Mouse (Mus musculus) neural tube, embryonic 13.5 days (tissue): ENCODE results near the gene Atad5. TPM values are rescaled to one million over a fixed set of nuclear protein-coding genes. Genes with fewer than 3 reads are reported as not detected.
A peak's percentile ranks its signal among the peaks of the same experiment; 100 is the strongest.

ENCODE experiments used
- ATAC-seq: fragments of 200-750 bp; cut with Nextera tagmentation; 2 replicates; pipeline ENCODE4 v1.8.0; 2017; ENCODE audit warnings: low read depth, mild to moderate bottlenecking, moderate TSS enrichment, moderate library complexity
- H3K27ac ChIP-seq: fragments of 300-500 bp; sonication (generic); replicated peaks from 2 replicates; pipeline ENCODE4 v1.5.1; 2015; ENCODE audit warnings: moderate library complexity, mild to moderate bottlenecking, inconsistent platforms
- H3K27me3 ChIP-seq: fragments of 300-500 bp; sonication (generic); 2 replicates; pipeline ENCODE4 v1.6.1; 2015; ENCODE audit warnings: mild to moderate bottlenecking, inconsistent platforms
- H3K36me3 ChIP-seq: fragments of 300-500 bp; sonication (generic); 2 replicates; pipeline ENCODE4 v1.6.1; 2015; ENCODE audit warnings: mild to moderate bottlenecking, inconsistent platforms
- H3K4me1 ChIP-seq: fragments of 300-500 bp; sonication (generic); replicated peaks from 2 replicates; pipeline ENCODE4 v1.6.1; 2015; ENCODE audit warnings: inconsistent platforms
- H3K4me2 ChIP-seq: fragments of 300-500 bp; sonication (generic); 2 replicates; pipeline ENCODE4 v1.6.1; 2015; ENCODE audit warnings: inconsistent platforms, mild to moderate bottlenecking, moderate library complexity
- H3K4me3 ChIP-seq: fragments of 300-500 bp; sonication (generic); 2 replicates; pipeline ENCODE4 v1.5.1; 2015; ENCODE audit warnings: mild to moderate bottlenecking, inconsistent platforms
- H3K9ac ChIP-seq: fragments of 300-500 bp; sonication (generic); 2 replicates; pipeline ENCODE4 v1.6.1; 2015; ENCODE audit warnings: moderate library complexity, mild to moderate bottlenecking, inconsistent platforms
- H3K9me3 ChIP-seq: fragments of 300-500 bp; sonication (generic); 2 replicates; pipeline ENCODE4 v1.6.1; 2016; ENCODE audit warnings: inconsistent platforms
- WGBS: fragments of 180-500 bp; shearing (Covaris S2); methylation state at CpG from one replicate; pipeline ENCODE4 v1.1.7; 2015; 5-methylcytosine and 5-hydroxymethylcytosine counted together
- polyA plus RNA-seq: library from polyadenylated mRNA; unstranded; fragments of >200 nt; fragmentation: Nextera tagmentation; extraction: Ambion mirVana; gene quantifications from 2 replicates; pipeline ENCODE4 v1.2.1, GENCODE M21; 2015

The Atad5 gene
- polyA plus RNA-seq, 1 experiment from 2014 or later: 4.7 TPM

GRCm38 (mm10) chr11:80155541-80155940, 66.3 kb downstream of the Atad5 start:
- peaks cover 51% of the 10 kb centered on the region for H3K27me3 ChIP-seq
- 87% methylated on average over 8 of the region's 8 CpGs for WGBS

GRCm38 (mm10) chr11:80155961-80156360, 66.8 kb downstream of the Atad5 start:
- H3K9ac ChIP-seq: no peak overlapping the region
- no peak overlapping the region for H3K27ac ChIP-seq
- WGBS: 78% methylated on average over 4 of the region's 4 CpGs
- no peak overlapping the region for H3K4me3 ChIP-seq
- peaks cover 51% of the 10 kb centered on the region for H3K27me3 ChIP-seq
- H3K9me3 ChIP-seq: no peaks in the 10 kb centered on the region
- H3K4me2 ChIP-seq: peak overlapping the region; percentile 9; the same call in 1 of the 2 replicates
- no peaks in the 10 kb centered on the region for H3K36me3 ChIP-seq
- no peak for ATAC-seq
- H3K4me1 ChIP-seq: peaks cover 9% of the 10 kb centered on the region

More at GRCm38 (mm10) chr11:80155541-80155940, 66.3 kb downstream of the Atad5 start:
- Histone ChIP-seq H3K9ac (no peak overlapping the region), H3K4me2 (peak overlapping the region; percentile 13; the same call in 1 of the 2 replicates), H3K4me1 (peaks cover 9% of the 10 kb centered on the region), H3K4me3 (no peak overlapping the region), H3K27ac (no peak overlapping the region), H3K36me3 (no peaks in the 10 kb centered on the region), H3K9me3 (no peaks in the 10 kb centered on the region)
- no peak for ATAC-seq

- no peak for ATAC-seq
- WGBS: 85% methylated on average over 4 of the region's 4 CpGs
Observed at GRCm38 (mm10) chr11:80156841-80157240, 67.6 kb downstream of the Atad5 start.

GRCm38 (mm10) chr11:80159018-80159417, 69.8 kb downstream of the Atad5 start:
- no peak overlapping the region for H3K9ac ChIP-seq
- peaks cover 25% of the 10 kb centered on the region for H3K27me3 ChIP-seq
- H3K9me3 ChIP-seq: no peaks in the 10 kb centered on the region
- no peak overlapping the region for H3K27ac ChIP-seq
- 79% methylated on average over 7 of the region's 7 CpGs for WGBS
- no peak overlapping the region for H3K4me3 ChIP-seq
- peaks cover 4% of the 10 kb centered on the region for H3K4me1 ChIP-seq
- H3K4me2 ChIP-seq: no peak overlapping the region
- no peak for ATAC-seq
- H3K36me3 ChIP-seq: no peaks in the 10 kb centered on the region

More at GRCm38 (mm10) chr11:80156841-80157240, 67.6 kb downstream of the Atad5 start:
- Histone ChIP-seq H3K9ac (no peak overlapping the region), H3K27ac (no peak overlapping the region), H3K4me3 (no peak overlapping the region), H3K36me3 (no peaks in the 10 kb centered on the region), H3K27me3 (peaks cover 47% of the 10 kb centered on the region), H3K4me2 (no peak overlapping the region), H3K4me1 (peaks cover 9% of the 10 kb centered on the region), H3K9me3 (no peaks in the 10 kb centered on the region)

GRCm38 (mm10) chr11:80161041-80161440, 71.8 kb downstream of the Atad5 start:
- no peaks in the 10 kb centered on the region for H3K4me1 ChIP-seq
- H3K4me3 ChIP-seq: no peak overlapping the region
- no peak overlapping the region for H3K27ac ChIP-seq
- H3K36me3 ChIP-seq: no peaks in the 10 kb centered on the region
- H3K9ac ChIP-seq: no peak overlapping the region
- H3K4me2 ChIP-seq: no peak overlapping the region
- peaks cover 5% of the 10 kb centered on the region for H3K27me3 ChIP-seq
- no peak for ATAC-seq
- no peaks in the 10 kb centered on the region for H3K9me3 ChIP-seq
- 83% methylated on average over 4 of the region's 4 CpGs for WGBS

GRCm38 (mm10) chr11:80163362-80164116, 74.3 kb downstream of the Atad5 start:
- Histone ChIP-seq H3K27me3 (no peaks in the 10 kb centered on the region), H3K9ac (no peak overlapping the region), H3K4me1 (no peaks in the 10 kb centered on the region), H3K36me3 (no peaks in the 10 kb centered on the region), H3K4me3 (no peak overlapping the region), H3K27ac (no peak overlapping the region), H3K9me3 (no peaks in the 10 kb centered on the region), H3K4me2 (no peak overlapping the region)
- no peak for ATAC-seq
- 83% methylated on average over 7 of the region's 7 CpGs for WGBS

GRCm38 (mm10) chr11:80164224-80164623, 75.0 kb downstream of the Atad5 start:
- no peak for ATAC-seq
- Histone ChIP-seq H3K4me2 (no peak overlapping the region), H3K36me3 (no peaks in the 10 kb centered on the region), H3K4me1 (no peaks in the 10 kb centered on the region), H3K4me3 (no peak overlapping the region), H3K27me3 (no peaks in the 10 kb centered on the region), H3K27ac (no peak overlapping the region), H3K9ac (no peak overlapping the region), H3K9me3 (no peaks in the 10 kb centered on the region)
- 55% methylated on average over 2 of the region's 2 CpGs for WGBS

GRCm38 (mm10) chr11:80168121-80168520, 78.9 kb downstream of the Atad5 start:
- H3K36me3 ChIP-seq: no peaks in the 10 kb centered on the region
- H3K27ac ChIP-seq: no peak overlapping the region
- H3K4me2 ChIP-seq: no peak overlapping the region
- ATAC-seq: no peak
- no peaks in the 10 kb centered on the region for H3K4me1 ChIP-seq
- H3K9ac ChIP-seq: no peak overlapping the region
- no peaks in the 10 kb centered on the region for H3K9me3 ChIP-seq
- WGBS: 91% methylated on average over 9 of the region's 9 CpGs
- H3K27me3 ChIP-seq: no peaks in the 10 kb centered on the region
- H3K4me3 ChIP-seq: no peak overlapping the region

GRCm38 (mm10) chr11:80168611-80169249, 79.5 kb downstream of the Atad5 start:
- no peak overlapping the region for H3K4me2 ChIP-seq
- no peaks in the 10 kb centered on the region for H3K9me3 ChIP-seq
- H3K27me3 ChIP-seq: no peaks in the 10 kb centered on the region
- 83% methylated on average over 4 of the region's 4 CpGs for WGBS
- H3K4me3 ChIP-seq: no peak overlapping the region
- no peak overlapping the region for H3K27ac ChIP-seq
- H3K36me3 ChIP-seq: no peaks in the 10 kb centered on the region
- no peak overlapping the region for H3K9ac ChIP-seq
- no peak for ATAC-seq
- H3K4me1 ChIP-seq: no peaks in the 10 kb centered on the region

GRCm38 (mm10) chr11:80169629-80170028, 80.4 kb downstream of the Atad5 start:
- Histone ChIP-seq H3K36me3 (no peaks in the 10 kb centered on the region), H3K9me3 (no peaks in the 10 kb centered on the region), H3K27ac (no peak overlapping the region), H3K4me2 (no peak overlapping the region), H3K9ac (no peak overlapping the region), H3K27me3 (no peaks in the 10 kb centered on the region), H3K4me3 (no peak overlapping the region), H3K4me1 (no peaks in the 10 kb centered on the region)
- no peak for ATAC-seq
- 90% methylated on average over 3 of the region's 3 CpGs for WGBS

GRCm38 (mm10) chr11:80170351-80170750, 81.2 kb downstream of the Atad5 start:
- Histone ChIP-seq H3K27me3 (no peaks in the 10 kb centered on the region), H3K9ac (no peak overlapping the region), H3K9me3 (no peaks in the 10 kb centered on the region), H3K27ac (no peak overlapping the region), H3K36me3 (no peaks in the 10 kb centered on the region), H3K4me2 (no peak overlapping the region), H3K4me3 (no peak overlapping the region), H3K4me1 (no peaks in the 10 kb centered on the region)
- 78% methylated on average over 5 of the region's 5 CpGs for WGBS
- ATAC-seq: no peak

- Histone ChIP-seq H3K4me2 (no peak overlapping the region), H3K27ac (no peak overlapping the region), H3K9ac (no peak overlapping the region), H3K4me3 (no peak overlapping the region), H3K9me3 (no peaks in the 10 kb centered on the region), H3K27me3 (no peaks in the 10 kb centered on the region), H3K36me3 (no peaks in the 10 kb centered on the region), H3K4me1 (no peaks in the 10 kb centered on the region)
- ATAC-seq: no peak
- 68% methylated on average over 4 of the region's 4 CpGs for WGBS
Observed at GRCm38 (mm10) chr11:80171884-80172283, 82.7 kb downstream of the Atad5 start.
